Mouse (Mus musculus) midbrain, embryonic 15.5 days (tissue): ENCODE measurements at regions not wholly inside any gene's neighbourhood (a gene's known extent, or its start where the extent isn't known, plus 50 kb on each side); places are given as distances from the start of the nearest gene placed in this dataset.
A peak's percentile ranks its signal among the peaks of the same experiment; 100 is the strongest.

Experiments used
- ATAC-seq: fragments of 200-750 bp; cut with Nextera tagmentation; replicated peaks from 2 replicates; pipeline ENCODE4 v1.8.0; 2017; ENCODE audit warnings: moderate TSS enrichment
- H3K27ac ChIP-seq: fragments of 300-500 bp; sonication (generic); 2 replicates; pipeline ENCODE4 v1.5.1; 2015; ENCODE audit warnings: mild to moderate bottlenecking, inconsistent platforms
- H3K27me3 ChIP-seq: fragments of 300-500 bp; sonication (generic); replicated peaks from 2 replicates; pipeline ENCODE4 v1.6.1; 2015; ENCODE audit warnings: inconsistent platforms
- H3K36me3 ChIP-seq: fragments of 300-500 bp; sonication (generic); replicated peaks from 2 replicates; pipeline ENCODE4 v1.6.1; 2015; ENCODE audit warnings: inconsistent platforms
- H3K4me1 ChIP-seq: fragments of 300-500 bp; sonication (generic); 2 replicates; pipeline ENCODE4 v1.6.1; 2015; ENCODE audit warnings: inconsistent platforms
- H3K4me2 ChIP-seq: fragments of 300-500 bp; sonication (generic); 2 replicates; pipeline ENCODE4 v1.6.1; 2015; ENCODE audit warnings: inconsistent platforms, mild to moderate bottlenecking, moderate library complexity
- H3K4me3 ChIP-seq: fragments of 300-500 bp; sonication (generic); 2 replicates; pipeline ENCODE4 v1.5.1; 2015; ENCODE audit warnings: mild to moderate bottlenecking, inconsistent platforms
- H3K9ac ChIP-seq: fragments of 300-500 bp; sonication (generic); 2 replicates; pipeline ENCODE4 v1.6.1; 2015; ENCODE audit warnings: mild to moderate bottlenecking, inconsistent platforms
- H3K9me3 ChIP-seq: fragments of 300-500 bp; sonication (generic); 2 replicates; pipeline ENCODE4 v1.6.1; 2016; ENCODE audit warnings: inconsistent platforms
- WGBS: fragments of 180-500 bp; shearing (Covaris S2); methylation state at CpG from one replicate; pipeline ENCODE4 v1.1.7; 2015; ENCODE audit warnings: mixed read lengths; 5-methylcytosine and 5-hydroxymethylcytosine counted together

DNA sequence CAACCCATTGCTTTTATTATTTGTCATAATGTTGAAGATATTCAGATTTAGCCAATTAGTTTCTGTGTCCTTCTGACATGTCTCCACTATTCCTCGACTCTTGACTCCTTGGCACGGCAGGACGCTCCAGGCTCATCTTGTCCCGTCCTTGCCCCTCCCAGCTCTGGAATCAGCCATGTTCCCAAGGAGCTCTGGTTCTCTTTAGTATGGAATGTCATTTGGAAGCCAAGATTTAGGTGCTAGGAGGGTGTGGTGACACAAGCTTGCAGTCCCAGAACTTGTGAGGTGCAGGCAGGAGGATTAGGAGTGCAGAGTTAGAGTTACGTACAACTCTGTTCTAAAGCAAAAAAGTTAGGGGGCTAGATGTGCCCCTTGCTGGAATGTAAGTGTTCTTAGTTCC is 166.9 kb upstream of the Klf4 start:
- no peak overlapping the region for H3K27ac ChIP-seq
- no peak for ATAC-seq
- no peaks in the 10 kb centered on the region for H3K9me3 ChIP-seq
- H3K4me1 ChIP-seq: peaks cover 11% of the 10 kb centered on the region; the same call in 1 of the 2 replicates
- no peak overlapping the region for H3K4me3 ChIP-seq
- no peaks in the 10 kb centered on the region for H3K27me3 ChIP-seq
- H3K36me3 ChIP-seq: no peaks in the 10 kb centered on the region
- H3K4me2 ChIP-seq: no peak overlapping the region
- no peak overlapping the region for H3K9ac ChIP-seq
- WGBS: 81% methylated on average over 5 of the region's 5 CpGs

DNA sequence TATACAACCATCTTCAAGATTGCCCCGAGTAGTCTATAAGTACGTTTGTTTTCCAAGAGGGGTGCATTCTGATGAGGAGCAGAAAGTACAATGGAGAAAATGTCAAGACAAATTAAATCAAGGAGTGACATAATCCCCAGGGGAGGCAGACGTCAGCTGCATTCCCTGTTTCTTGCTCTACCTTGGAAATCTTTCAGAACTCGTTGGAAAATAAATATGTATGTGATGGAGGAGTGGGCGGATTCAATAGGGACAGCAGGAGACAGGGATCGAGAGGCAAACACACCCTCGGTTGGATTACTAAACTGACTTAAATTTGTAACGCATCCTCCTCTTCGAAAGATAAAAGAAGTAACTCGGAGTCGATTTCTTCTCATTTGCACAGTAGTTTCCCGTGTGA is 164.8 kb upstream of the Klf4 start:
- WGBS: 28% methylated on average over 12 of the region's 12 CpGs
- 0 out of 2 replicates have a peak overlapping the region, but pooled peaks have one; percentile 7 for H3K4me2 ChIP-seq
- H3K9me3 ChIP-seq: no peaks in the 10 kb centered on the region
- H3K9ac ChIP-seq: no peak overlapping the region
- no peaks in the 10 kb centered on the region for H3K27me3 ChIP-seq
- no peak overlapping the region for H3K27ac ChIP-seq
- no peak overlapping the region for H3K4me3 ChIP-seq
- H3K36me3 ChIP-seq: no peaks in the 10 kb centered on the region
- no peak for ATAC-seq
- H3K4me1 ChIP-seq: peaks cover 11% of the 10 kb centered on the region; the same call in 1 of the 2 replicates

DNA sequence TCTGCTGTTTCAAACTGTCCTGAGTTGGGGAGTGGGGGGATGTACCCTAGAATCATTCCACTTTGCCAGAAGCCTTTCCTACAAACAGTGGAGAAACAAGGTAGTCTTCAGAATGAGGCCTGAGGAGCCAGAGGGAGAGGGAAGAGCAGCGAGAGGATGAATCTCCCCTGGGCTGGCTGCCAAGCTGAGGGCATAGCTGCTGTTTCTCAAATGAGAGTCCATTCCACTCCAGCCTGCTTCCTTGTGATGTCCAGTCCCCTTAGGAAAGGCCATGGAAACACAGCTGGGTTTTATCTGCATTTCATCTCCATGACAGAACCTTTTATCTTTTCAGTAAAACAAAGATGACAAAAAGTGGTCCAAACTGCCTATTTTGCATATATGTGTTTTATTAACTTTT is 164.2 kb upstream of the Klf4 start:
- ATAC-seq: no peak
- H3K4me1 ChIP-seq: peaks cover 11% of the 10 kb centered on the region; the same call in 1 of the 2 replicates
- no peak overlapping the region for H3K27ac ChIP-seq
- 10% methylated on average over 1 of the region's 1 CpGs for WGBS
- H3K9ac ChIP-seq: no peak overlapping the region
- H3K4me2 ChIP-seq: no peak overlapping the region
- no peaks in the 10 kb centered on the region for H3K36me3 ChIP-seq
- no peak overlapping the region for H3K4me3 ChIP-seq
- no peaks in the 10 kb centered on the region for H3K27me3 ChIP-seq
- H3K9me3 ChIP-seq: no peaks in the 10 kb centered on the region

DNA sequence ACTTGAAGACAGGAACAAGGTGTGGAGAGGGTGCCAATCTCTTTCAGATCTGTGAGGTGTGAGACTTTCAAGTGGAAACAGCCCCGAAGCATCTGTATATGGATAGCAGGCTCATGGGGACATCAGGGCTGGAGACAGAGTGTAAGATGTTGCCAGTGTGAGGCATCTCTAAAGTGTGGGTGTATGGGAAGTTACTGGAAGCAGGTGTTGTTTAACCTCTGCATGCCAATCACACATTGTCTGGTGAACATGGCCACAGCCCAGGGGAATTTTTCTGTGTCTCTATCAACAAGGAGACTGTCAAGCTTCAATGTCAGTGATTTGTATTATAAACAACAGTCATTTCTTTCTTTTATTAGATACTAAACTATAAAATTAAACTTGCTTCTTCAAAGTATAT is 163.0 kb upstream of the Klf4 start:
- H3K4me1 ChIP-seq: peaks cover 11% of the 10 kb centered on the region; the same call in 1 of the 2 replicates
- no peaks in the 10 kb centered on the region for H3K9me3 ChIP-seq
- no peak overlapping the region for H3K9ac ChIP-seq
- no peaks in the 10 kb centered on the region for H3K36me3 ChIP-seq
- H3K4me2 ChIP-seq: no peak overlapping the region
- no peak overlapping the region for H3K4me3 ChIP-seq
- no peak for ATAC-seq
- 90% methylated on average over 1 of the region's 1 CpGs for WGBS
- no peaks in the 10 kb centered on the region for H3K27me3 ChIP-seq
- no peak overlapping the region for H3K27ac ChIP-seq

DNA sequence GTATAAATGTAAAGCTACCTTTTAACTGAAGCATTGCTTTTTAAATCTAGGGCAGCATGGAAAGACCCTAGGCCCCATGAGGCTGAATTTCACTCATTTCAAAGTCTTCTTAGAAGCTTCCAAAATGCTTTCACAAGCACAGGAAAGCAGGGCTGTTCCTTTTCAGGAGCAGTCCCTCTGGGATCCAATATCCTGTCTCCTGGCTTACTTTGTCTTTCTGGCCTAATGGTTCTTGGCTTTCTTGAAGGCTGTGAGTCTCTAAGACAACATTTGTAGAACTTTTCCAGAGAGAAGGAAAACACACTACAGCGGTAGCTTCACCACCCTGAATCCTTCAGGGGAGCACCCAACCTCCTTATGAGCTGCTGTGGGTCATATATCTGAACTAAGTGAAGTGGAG is 157.2 kb upstream of the Klf4 start:
- WGBS: 88% methylated on average over 1 of the region's 1 CpGs
- Histone ChIP-seq H3K9me3 (no peaks in the 10 kb centered on the region), H3K36me3 (no peaks in the 10 kb centered on the region), H3K4me2 (no peak overlapping the region), H3K27ac (no peak overlapping the region), H3K9ac (no peak overlapping the region), H3K4me3 (no peak overlapping the region), H3K4me1 (no peaks in the 10 kb centered on the region), H3K27me3 (no peaks in the 10 kb centered on the region)
- no peak for ATAC-seq

DNA sequence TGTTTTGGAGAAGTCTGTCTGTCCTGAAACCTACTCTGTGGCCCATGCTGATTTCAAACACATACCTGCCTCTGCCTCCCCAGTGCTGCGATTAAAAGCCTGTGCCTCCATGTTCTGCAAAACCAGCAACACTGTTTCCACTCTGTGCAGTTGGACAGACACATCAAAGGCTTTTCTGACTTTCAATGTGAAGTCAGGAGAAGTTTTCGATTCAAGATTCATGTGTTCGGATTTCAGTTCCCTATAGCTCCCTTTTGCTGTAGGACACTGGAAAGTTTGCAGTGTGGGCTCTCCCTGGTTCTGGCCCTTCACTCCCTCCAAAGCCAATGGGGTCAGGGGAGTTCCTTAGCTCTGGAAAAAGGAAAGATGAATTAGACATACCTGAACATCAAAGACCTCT is 154.5 kb upstream of the Klf4 start:
- Histone ChIP-seq H3K36me3 (no peaks in the 10 kb centered on the region), H3K27ac (no peak overlapping the region), H3K9me3 (no peaks in the 10 kb centered on the region), H3K4me1 (no peaks in the 10 kb centered on the region), H3K27me3 (no peaks in the 10 kb centered on the region), H3K9ac (no peak overlapping the region), H3K4me2 (no peak overlapping the region), H3K4me3 (no peak overlapping the region)
- no peak for ATAC-seq
- WGBS: 88% methylated on average over 3 of the region's 3 CpGs

DNA sequence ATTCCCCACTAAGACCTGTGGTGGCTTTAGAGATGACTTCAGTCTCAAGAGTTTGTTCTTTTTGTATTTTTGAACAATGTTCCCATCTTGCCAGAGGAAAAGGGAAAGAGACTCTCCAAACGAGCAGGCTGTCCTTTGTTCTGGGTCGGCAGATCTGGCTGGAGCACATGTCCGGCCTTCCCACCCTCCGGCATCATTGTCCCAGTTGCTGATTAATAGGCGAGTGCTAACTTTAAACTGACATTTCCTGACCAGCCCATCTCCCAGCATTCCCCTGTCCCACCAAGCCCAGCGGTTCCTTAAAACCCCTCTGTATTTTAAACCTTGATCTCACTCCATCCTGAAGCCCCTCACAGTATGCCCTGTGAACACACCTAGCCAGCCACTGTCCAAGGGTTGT is 140.0 kb upstream of the Klf4 start:
- WGBS: 70% methylated on average over 6 of the region's 6 CpGs
- H3K27ac ChIP-seq: no peak overlapping the region
- H3K9me3 ChIP-seq: no peaks in the 10 kb centered on the region
- H3K36me3 ChIP-seq: no peaks in the 10 kb centered on the region
- H3K4me2 ChIP-seq: no peak overlapping the region
- no peak overlapping the region for H3K4me3 ChIP-seq
- H3K27me3 ChIP-seq: no peaks in the 10 kb centered on the region
- no peak overlapping the region for H3K9ac ChIP-seq
- H3K4me1 ChIP-seq: no peaks in the 10 kb centered on the region
- ATAC-seq: no peak

DNA sequence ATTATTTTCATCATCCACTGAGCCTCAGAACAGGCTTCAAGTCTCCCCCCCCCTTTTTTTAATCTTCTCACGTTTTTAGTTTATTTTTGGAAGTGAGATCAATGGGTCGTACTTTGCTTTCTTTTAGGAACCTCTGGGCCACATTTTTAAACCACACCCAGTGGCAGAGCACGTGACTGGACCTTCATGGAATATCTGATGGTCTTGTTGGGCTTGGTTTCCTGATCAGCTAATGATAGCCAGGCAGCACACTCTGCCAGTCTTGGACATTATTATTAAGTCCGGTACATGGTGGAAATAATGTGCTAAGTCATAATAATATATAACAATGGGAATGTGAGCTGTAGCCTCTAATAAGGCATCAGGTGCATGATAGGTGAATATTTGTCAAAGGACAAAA is 138.0 kb upstream of the Klf4 start:
- Histone ChIP-seq H3K9ac (no peak overlapping the region), H3K4me2 (no peak overlapping the region), H3K36me3 (no peaks in the 10 kb centered on the region), H3K27ac (no peak overlapping the region), H3K4me3 (no peak overlapping the region), H3K27me3 (no peaks in the 10 kb centered on the region), H3K4me1 (no peaks in the 10 kb centered on the region), H3K9me3 (no peaks in the 10 kb centered on the region)
- 81% methylated on average over 4 of the region's 4 CpGs for WGBS
- no peak for ATAC-seq

DNA sequence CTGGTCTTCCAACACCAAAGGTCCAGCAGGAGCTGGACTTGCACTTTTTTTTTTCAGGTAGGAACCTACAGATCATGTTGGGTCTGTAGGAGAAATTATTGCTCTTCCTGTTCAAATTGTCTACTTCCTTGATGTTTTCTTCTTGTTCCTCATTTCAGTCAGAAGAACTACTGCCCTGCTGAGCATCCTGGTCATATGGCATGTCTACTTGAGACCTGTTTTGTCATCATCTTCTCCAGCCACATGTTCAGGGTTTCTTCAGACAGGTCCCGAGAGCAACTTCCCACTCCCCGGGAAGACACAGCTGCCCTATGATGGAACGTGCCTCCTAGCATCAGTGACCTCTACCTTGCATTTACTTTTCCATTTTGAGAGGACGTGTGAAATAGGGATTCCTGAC is 132.6 kb upstream of the Klf4 start:
- Histone ChIP-seq H3K4me2 (no peak overlapping the region), H3K27ac (no peak overlapping the region), H3K4me3 (no peak overlapping the region), H3K36me3 (no peaks in the 10 kb centered on the region), H3K4me1 (peaks cover 5% of the 10 kb centered on the region; the same call in 1 of the 2 replicates), H3K9me3 (no peaks in the 10 kb centered on the region), H3K9ac (no peak overlapping the region), H3K27me3 (no peaks in the 10 kb centered on the region)
- WGBS: 91% methylated on average over 4 of the region's 4 CpGs
- ATAC-seq: no peak

DNA sequence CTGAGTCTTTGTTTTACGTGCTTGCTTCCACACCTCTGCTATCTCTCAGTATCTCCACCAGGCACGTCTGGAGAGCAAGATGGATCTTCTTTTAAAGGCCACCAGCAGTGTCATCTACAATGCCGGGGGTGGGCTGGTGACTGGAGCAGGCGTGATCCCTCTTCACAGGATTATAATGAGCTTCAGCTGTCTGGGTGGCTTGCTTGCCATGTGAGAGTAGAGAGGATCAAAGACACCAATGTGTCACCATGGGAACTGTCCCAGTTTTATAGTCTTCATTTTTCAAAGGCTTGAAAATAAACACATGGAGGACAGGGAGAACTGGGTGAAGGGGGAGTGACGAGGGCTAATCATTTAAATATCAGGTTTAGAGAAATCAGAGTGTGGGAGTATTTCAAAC is 131.6 kb upstream of the Klf4 start:
- no peak overlapping the region for H3K4me2 ChIP-seq
- no peaks in the 10 kb centered on the region for H3K27me3 ChIP-seq
- ATAC-seq: peak; percentile 92
- H3K9ac ChIP-seq: no peak overlapping the region
- H3K36me3 ChIP-seq: no peaks in the 10 kb centered on the region
- H3K9me3 ChIP-seq: no peaks in the 10 kb centered on the region
- no peak overlapping the region for H3K4me3 ChIP-seq
- no peak overlapping the region for H3K27ac ChIP-seq
- 23% methylated on average over 5 of the region's 5 CpGs for WGBS
- peaks cover 5% of the 10 kb centered on the region; the same call in 1 of the 2 replicates for H3K4me1 ChIP-seq

DNA sequence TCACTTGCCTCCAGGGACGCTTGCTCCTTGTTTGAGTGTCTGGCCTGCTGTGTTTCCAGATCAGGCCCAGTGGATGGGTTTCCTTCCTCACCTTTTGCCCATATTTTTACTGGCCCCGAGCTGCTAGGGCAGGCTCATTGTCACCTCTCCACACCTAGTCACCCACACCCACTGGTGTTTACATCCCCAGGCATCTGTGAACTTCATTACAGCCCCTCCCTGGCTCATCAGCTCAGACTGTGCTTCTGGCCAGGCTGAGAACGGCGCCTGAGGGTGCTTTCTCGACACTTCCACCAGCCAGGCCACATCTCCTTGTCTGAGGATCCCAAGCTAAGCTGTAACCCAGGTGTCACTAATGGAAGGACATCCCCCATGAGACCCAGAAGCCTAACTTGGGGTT is 129.8 kb upstream of the Klf4 start:
- peaks cover 5% of the 10 kb centered on the region; the same call in 1 of the 2 replicates for H3K4me1 ChIP-seq
- no peak overlapping the region for H3K9ac ChIP-seq
- no peak overlapping the region for H3K4me3 ChIP-seq
- no peaks in the 10 kb centered on the region for H3K36me3 ChIP-seq
- no peaks in the 10 kb centered on the region for H3K27me3 ChIP-seq
- 73% methylated on average over 5 of the region's 5 CpGs for WGBS
- no peak for ATAC-seq
- H3K4me2 ChIP-seq: no peak overlapping the region
- no peaks in the 10 kb centered on the region for H3K9me3 ChIP-seq
- H3K27ac ChIP-seq: no peak overlapping the region

DNA sequence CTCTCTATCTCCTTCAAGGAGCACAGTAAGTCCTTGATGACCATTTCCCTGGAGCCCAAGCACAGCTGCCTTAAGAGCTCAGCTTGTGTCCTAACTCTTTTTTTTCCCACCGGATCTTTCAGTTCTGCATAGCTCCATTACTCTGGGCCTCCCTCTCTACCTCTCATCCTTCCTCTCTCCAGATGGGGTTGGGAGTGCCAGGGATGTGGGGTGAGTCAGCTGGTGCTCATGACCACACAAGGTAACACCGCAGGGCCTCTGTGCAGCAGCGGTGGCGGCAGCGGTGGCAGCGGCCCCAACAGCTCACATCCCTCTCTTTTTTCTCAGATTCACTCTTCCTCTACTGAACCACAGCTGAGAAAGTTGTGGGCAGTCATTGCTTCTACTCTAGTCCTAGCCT is 126.6 kb upstream of the Klf4 start:
- no peak overlapping the region for H3K9ac ChIP-seq
- 0 out of 2 replicates have a peak, but pooled peaks cover 6% of the 10 kb centered on the region for H3K27me3 ChIP-seq
- H3K4me1 ChIP-seq: peaks cover 4% of the 10 kb centered on the region; the same call in 1 of the 2 replicates
- H3K4me2 ChIP-seq: no peak overlapping the region
- no peak overlapping the region for H3K4me3 ChIP-seq
- 94% methylated on average over 6 of the region's 6 CpGs for whole genome bisulfite sequencing
- no peaks in the 10 kb centered on the region for H3K9me3 ChIP-seq
- no peaks in the 10 kb centered on the region for H3K36me3 ChIP-seq
- no peak overlapping the region for H3K27ac ChIP-seq
- ATAC-seq: no peak

DNA sequence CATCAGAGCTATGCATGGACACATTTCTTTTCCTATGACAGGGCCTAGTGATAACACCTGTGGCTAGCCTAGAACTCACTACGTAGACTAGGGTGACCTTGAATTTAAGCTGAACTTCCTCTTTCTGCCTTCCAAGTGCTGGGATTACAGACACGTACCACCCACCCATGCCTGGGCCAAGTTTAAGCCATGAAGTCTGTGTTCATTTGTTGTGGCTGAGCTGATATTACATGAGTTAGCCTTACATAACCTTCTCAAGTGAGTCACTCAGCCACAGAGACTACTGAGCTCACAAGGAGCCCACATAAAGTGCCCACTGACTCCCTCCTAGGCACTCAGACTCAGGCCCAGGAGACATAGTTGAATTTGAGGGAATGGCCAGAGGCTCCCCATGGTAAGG is 123.1 kb upstream of the Klf4 start:
- Histone ChIP-seq H3K36me3 (no peaks in the 10 kb centered on the region), H3K9ac (no peak overlapping the region), H3K4me3 (no peak overlapping the region), H3K4me1 (peaks cover 15% of the 10 kb centered on the region), H3K27me3 (0 out of 2 replicates have a peak, but pooled peaks cover 6% of the 10 kb centered on the region), H3K27ac (no peak overlapping the region), H3K9me3 (no peaks in the 10 kb centered on the region), H3K4me2 (no peak overlapping the region)
- WGBS: 96% methylated on average over 2 of the region's 2 CpGs
- no peak for ATAC-seq
